Mouse (Mus musculus) kidney, embryonic 15.5 days (tissue): ENCODE data around the gene Ctu2. TPM values are rescaled to one million over a fixed set of nuclear protein-coding genes. Genes with fewer than 3 reads are reported as not detected.

Source experiments
- ATAC-seq: fragments of 200-750 bp; cut with Nextera tagmentation; replicated peaks from 2 replicates; pipeline ENCODE4 v1.8.0; 2017; ENCODE audit warnings: moderate TSS enrichment; ENCODE audit not compliant: low FRiP score
- H3K27ac ChIP-seq: fragments of 300-500 bp; sonication (generic); 2 replicates; pipeline ENCODE4 v1.5.1; 2015; ENCODE audit warnings: mild to moderate bottlenecking, inconsistent platforms
- H3K27me3 ChIP-seq: fragments of 300-500 bp; sonication (generic); 2 replicates; pipeline ENCODE4 v1.6.1; 2015; ENCODE audit warnings: inconsistent platforms
- H3K36me3 ChIP-seq: fragments of 300-500 bp; sonication (generic); 2 replicates; pipeline ENCODE4 v1.6.1; 2015; ENCODE audit warnings: inconsistent platforms
- H3K4me1 ChIP-seq: fragments of 300-500 bp; sonication (generic); 2 replicates; pipeline ENCODE4 v1.6.1; 2015; ENCODE audit warnings: inconsistent platforms
- H3K4me2 ChIP-seq: fragments of 300-500 bp; sonication (generic); 2 replicates; pipeline ENCODE4 v1.6.1; 2015; ENCODE audit warnings: moderate library complexity, mild to moderate bottlenecking, inconsistent platforms
- H3K4me3 ChIP-seq: fragments of 300-500 bp; sonication (generic); replicated peaks from 2 replicates; pipeline ENCODE4 v1.5.1; 2015; ENCODE audit warnings: mild to moderate bottlenecking, inconsistent platforms
- H3K9ac ChIP-seq: fragments of 300-500 bp; sonication (generic); 2 replicates; pipeline ENCODE4 v1.6.1; 2015; ENCODE audit warnings: mild to moderate bottlenecking, inconsistent platforms
- H3K9me3 ChIP-seq: fragments of 300-500 bp; sonication (generic); replicated peaks from 2 replicates; pipeline ENCODE4 v1.6.1; 2016; ENCODE audit warnings: inconsistent platforms
- WGBS: fragments of 180-500 bp; shearing (Covaris S2); methylation state at CpG from one replicate; pipeline ENCODE4 v1.1.7; 2015; ENCODE audit warnings: mixed read lengths; 5-methylcytosine and 5-hydroxymethylcytosine counted together
- polyA plus RNA-seq: library from polyadenylated mRNA; unstranded; fragments of >200 nt; fragmentation: Nextera tagmentation; extraction: Ambion mirVana; gene quantifications from 2 replicates; pipeline ENCODE4 v1.2.1, GENCODE M21; 2015

Gene Ctu2
- polyA plus RNA-seq, 1 experiment from 2014 or later, result 55.7 TPM

- Histone ChIP-seq H3K9me3 (no peaks in the 10 kb centered on the region), H3K9ac (no peak overlapping the region), H3K4me1 (peaks cover 11% of the 10 kb centered on the region), H3K4me2 (no peak overlapping the region), H3K27ac (no peak overlapping the region), H3K4me3 (no peak overlapping the region), H3K27me3 (no peaks in the 10 kb centered on the region), H3K36me3 (peaks cover 74% of the 10 kb centered on the region)
- WGBS, result 87% methylated on average over 10 of the region's 10 CpGs
- ATAC-seq, result no peak
Measured at GRCm38 (mm10) chr8:122469965-122470364, 6.0 kb upstream of the Ctu2 start.

- Histone ChIP-seq H3K27me3 (no peaks in the 10 kb centered on the region), H3K27ac (no peak overlapping the region), H3K9ac (no peak overlapping the region), H3K4me1 (peaks cover 15% of the 10 kb centered on the region), H3K4me2 (no peak overlapping the region), H3K4me3 (no peak overlapping the region), H3K36me3 (peaks cover 69% of the 10 kb centered on the region), H3K9me3 (no peaks in the 10 kb centered on the region)
- 87% methylated on average over 5 of the region's 5 CpGs for WGBS
- no peak for ATAC-seq
Measured at GRCm38 (mm10) chr8:122470691-122471090, 5.3 kb upstream of the Ctu2 start.

DNA sequence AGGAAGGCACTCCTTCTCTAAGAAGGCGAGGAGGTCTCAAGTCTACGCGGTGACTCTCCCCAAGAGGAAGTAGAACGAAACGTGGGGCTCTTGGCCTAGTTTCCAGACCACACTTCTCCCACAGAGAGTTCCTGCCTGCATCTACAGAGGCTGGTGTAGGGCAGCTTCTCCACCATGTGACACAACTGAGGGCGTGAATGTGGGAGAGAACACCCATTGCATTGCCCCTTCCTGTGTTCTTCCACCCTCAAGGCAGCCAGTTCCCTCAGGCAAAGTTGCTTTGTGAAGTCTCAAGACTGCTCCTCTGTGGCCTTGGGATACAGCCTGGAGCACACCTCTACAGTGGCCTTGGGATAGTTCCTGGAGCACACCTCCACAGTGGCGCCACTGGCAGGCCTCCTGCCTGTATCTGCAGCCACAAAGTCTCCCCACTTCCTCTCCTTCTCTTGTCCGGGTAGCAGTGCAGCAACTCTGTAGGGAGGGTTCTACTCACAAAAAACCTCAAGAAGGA is 2.0 kb upstream of the Ctu2 start:
- Histone ChIP-seq H3K27me3 (no peaks in the 10 kb centered on the region), H3K4me2 (no peak overlapping the region), H3K9ac (no peak overlapping the region), H3K4me1 (peaks cover 25% of the 10 kb centered on the region), H3K4me3 (peak overlapping the region; percentile 100; the same call in 1 of the 2 replicates), H3K27ac (no peak overlapping the region), H3K9me3 (no peaks in the 10 kb centered on the region), H3K36me3 (peaks cover 53% of the 10 kb centered on the region)
- WGBS, result 91% methylated on average over 8 of the region's 8 CpGs
- no peak for ATAC-seq

- no peaks in the 10 kb centered on the region for H3K27me3 ChIP-seq
- peak overlapping the region; percentile 96 for H3K9ac ChIP-seq
- 5% methylated on average over 16 of the region's 16 CpGs for WGBS
- H3K4me1 ChIP-seq, result peaks cover 25% of the 10 kb centered on the region
- peak overlapping the region; percentile 77 for H3K4me2 ChIP-seq
- peaks cover 61% of the 10 kb centered on the region for H3K36me3 ChIP-seq
- H3K4me3 ChIP-seq, result peak overlapping the region; percentile 100
- peak overlapping the region; percentile 65 for H3K27ac ChIP-seq
- peak; percentile 12; the same call in 1 of the 2 replicates for ATAC-seq
- H3K9me3 ChIP-seq, result no peaks in the 10 kb centered on the region
Measured at GRCm38 (mm10) chr8:122474951-122475560, 887 bp upstream of the Ctu2 start.

DNA sequence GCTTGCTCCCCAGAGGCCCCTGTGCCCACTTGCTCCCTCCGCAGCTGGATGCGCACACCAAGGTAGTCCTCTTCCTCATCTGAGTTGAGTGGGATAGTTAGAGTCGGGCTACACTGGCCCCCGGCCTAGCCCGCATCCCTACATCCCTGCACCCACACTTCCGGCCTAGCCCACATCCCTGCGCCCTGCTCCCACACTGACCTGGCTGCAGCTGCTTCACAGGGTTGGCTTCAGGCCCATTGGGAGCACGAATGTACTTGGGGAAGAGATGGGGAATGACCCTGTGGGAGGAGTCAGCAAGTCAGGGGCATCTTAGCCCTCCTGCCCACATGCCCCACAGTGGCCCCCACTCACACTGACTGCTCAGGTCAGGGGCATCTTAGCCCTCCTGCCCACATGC is 6.5 kb downstream of the Ctu2 start:
- Histone ChIP-seq H3K27me3 (no peaks in the 10 kb centered on the region), H3K36me3 (peaks cover 95% of the 10 kb centered on the region), H3K4me3 (no peak overlapping the region), H3K27ac (no peak overlapping the region), H3K4me1 (no peaks in the 10 kb centered on the region), H3K9ac (no peak overlapping the region), H3K4me2 (no peak overlapping the region), H3K9me3 (no peaks in the 10 kb centered on the region)
- ATAC-seq, result no peak
- WGBS, result 94% methylated on average over 8 of the region's 8 CpGs

GRCm38 (mm10) chr8:122483877-122484276 is 7.9 kb downstream of the Ctu2 start:
- 95% methylated on average over 7 of the region's 7 CpGs for WGBS
- Histone ChIP-seq H3K4me1 (no peaks in the 10 kb centered on the region), H3K4me3 (no peak overlapping the region), H3K4me2 (no peak overlapping the region), H3K9ac (no peak overlapping the region), H3K9me3 (no peaks in the 10 kb centered on the region), H3K36me3 (peaks cover 96% of the 10 kb centered on the region), H3K27me3 (no peaks in the 10 kb centered on the region), H3K27ac (no peak overlapping the region)
- no peak for ATAC-seq

DNA sequence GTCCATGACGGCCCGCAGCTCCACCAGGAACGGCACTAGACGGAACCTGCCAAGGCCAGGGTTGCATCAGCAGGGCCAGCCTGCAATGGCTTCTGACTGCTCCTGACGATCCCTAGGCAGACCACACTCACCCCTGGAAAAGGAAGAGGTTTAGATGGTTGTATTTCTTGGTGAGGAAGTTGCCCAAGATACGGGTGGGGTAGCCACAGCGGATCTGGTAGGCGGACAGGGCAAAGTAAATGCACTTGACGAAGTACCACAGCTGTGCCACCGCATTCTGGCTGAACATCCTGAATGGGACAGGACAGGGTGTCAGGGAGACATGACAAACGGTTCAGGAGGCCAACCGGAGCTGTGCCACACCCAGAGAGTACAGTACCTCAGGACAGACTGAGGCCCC is 8.9 kb downstream of the Ctu2 start:
- Histone ChIP-seq H3K4me1 (no peaks in the 10 kb centered on the region), H3K9me3 (no peaks in the 10 kb centered on the region), H3K36me3 (peaks cover 96% of the 10 kb centered on the region), H3K27ac (no peak overlapping the region), H3K9ac (no peak overlapping the region), H3K4me2 (no peak overlapping the region), H3K4me3 (no peak overlapping the region), H3K27me3 (no peaks in the 10 kb centered on the region)
- WGBS, result 88% methylated on average over 12 of the region's 12 CpGs
- no peak for ATAC-seq

- 93% methylated on average over 9 of the region's 9 CpGs for WGBS
- Histone ChIP-seq H3K36me3 (peaks cover 98% of the 10 kb centered on the region), H3K9me3 (no peaks in the 10 kb centered on the region), H3K4me3 (no peak overlapping the region), H3K9ac (no peak overlapping the region), H3K27ac (no peak overlapping the region), H3K4me2 (no peak overlapping the region), H3K4me1 (no peaks in the 10 kb centered on the region), H3K27me3 (no peaks in the 10 kb centered on the region)
- no peak for ATAC-seq
Measured at GRCm38 (mm10) chr8:122488387-122488786, 12.4 kb downstream of the Ctu2 start.

DNA sequence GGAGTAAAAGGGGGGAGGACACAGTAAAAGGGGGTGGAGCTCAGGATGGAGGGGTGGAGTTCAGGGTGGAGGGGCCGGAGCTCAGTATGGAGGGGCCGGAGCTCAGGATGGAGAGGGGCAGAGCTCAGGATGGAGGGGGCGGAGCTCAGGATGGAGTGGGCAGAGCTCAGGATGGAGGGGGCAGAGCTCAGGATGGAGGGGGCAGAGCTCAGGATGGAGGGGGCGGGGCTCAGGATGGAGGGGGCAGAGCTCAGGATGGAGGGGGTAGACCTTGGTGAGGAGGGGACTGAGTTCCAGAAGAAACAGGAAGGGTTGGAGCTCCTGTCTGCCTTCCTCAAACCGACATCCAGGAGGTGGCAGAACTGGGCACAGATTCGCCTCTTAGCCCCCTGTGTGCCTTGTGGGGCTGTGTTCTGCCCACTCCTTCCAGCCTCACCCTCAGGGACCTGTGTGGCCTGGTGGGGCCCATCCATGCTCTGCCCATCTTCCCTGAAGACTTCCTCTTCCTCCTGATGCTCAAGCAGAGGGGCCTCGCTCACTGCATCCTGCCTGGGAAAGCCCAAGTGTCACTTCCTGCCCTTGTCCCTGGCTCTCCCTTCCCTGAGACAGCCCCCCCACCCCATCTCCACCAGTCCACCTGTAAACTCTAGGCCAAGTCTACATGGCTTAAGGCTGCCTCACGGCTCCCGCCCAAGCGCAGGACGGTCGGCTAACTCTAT is 21.2 kb downstream of the Ctu2 start:
- no peak for ATAC-seq
- 78% methylated on average over 12 of the region's 12 CpGs for WGBS
- no peaks in the 10 kb centered on the region for H3K9me3 ChIP-seq
- no peak overlapping the region for H3K9ac ChIP-seq
- H3K27me3 ChIP-seq, result no peaks in the 10 kb centered on the region
- H3K36me3 ChIP-seq, result peaks cover 94% of the 10 kb centered on the region
- H3K4me1 ChIP-seq, result peaks cover 7% of the 10 kb centered on the region
- H3K4me2 ChIP-seq, result no peak overlapping the region
- H3K4me3 ChIP-seq, result no peak overlapping the region
- peak overlapping the region; percentile 64 for H3K27ac ChIP-seq

DNA sequence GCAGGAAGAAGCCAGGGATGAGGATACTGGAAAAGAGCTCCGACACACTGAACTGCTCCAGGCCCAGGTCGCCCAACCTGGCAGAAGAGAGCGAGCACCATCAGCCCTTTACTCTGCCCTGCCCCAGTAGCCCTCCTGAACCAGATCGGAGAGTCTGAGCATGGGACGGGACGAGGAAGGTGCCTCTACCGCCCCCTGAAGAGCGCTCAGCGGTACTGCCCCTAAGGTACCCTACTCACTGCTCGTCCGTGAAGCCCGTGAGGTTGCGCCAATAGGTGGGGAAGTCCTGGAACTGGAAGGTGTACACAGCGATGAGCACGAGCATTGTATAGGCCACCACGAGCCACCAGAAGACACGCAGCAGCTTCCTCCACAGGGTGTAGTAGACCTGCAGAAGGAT is 22.0 kb downstream of the Ctu2 start:
- H3K4me1 ChIP-seq, result peaks cover 7% of the 10 kb centered on the region
- H3K4me3 ChIP-seq, result no peak overlapping the region
- no peaks in the 10 kb centered on the region for H3K9me3 ChIP-seq
- H3K27me3 ChIP-seq, result no peaks in the 10 kb centered on the region
- no peak overlapping the region for H3K9ac ChIP-seq
- no peak for ATAC-seq
- H3K4me2 ChIP-seq, result no peak overlapping the region
- 76% methylated on average over 17 of the region's 17 CpGs for WGBS
- H3K27ac ChIP-seq, result peak overlapping the region; percentile 64
- H3K36me3 ChIP-seq, result peaks cover 88% of the 10 kb centered on the region

DNA sequence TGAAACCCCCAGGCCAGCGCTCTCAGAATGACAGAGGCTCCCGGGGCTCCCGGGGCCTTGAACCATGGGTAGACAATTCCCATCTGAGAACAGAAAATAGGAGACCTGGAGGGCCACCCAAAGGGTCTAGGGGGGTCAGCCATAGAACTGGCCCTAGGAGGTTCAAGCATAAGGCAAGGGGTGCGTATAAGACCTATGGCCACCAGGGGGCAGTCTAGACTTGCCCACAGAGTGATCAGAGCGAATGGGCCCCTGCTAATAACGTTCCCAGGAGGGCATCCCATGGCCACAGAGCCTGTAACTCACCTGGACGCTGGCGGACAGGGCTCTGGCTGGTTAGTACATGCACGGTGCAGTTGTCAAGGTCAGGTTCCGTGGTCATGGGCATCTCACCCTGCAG is 24.9 kb downstream of the Ctu2 start:
- no peak overlapping the region for H3K27ac ChIP-seq
- 0 out of 2 replicates have a peak, but pooled peaks have one; percentile 10 for ATAC-seq
- no peak overlapping the region for H3K4me3 ChIP-seq
- H3K9ac ChIP-seq, result no peak overlapping the region
- 27% methylated on average over 10 of the region's 10 CpGs for WGBS
- H3K4me1 ChIP-seq, result peaks cover 16% of the 10 kb centered on the region
- H3K9me3 ChIP-seq, result no peaks in the 10 kb centered on the region
- H3K36me3 ChIP-seq, result peaks cover 68% of the 10 kb centered on the region
- H3K27me3 ChIP-seq, result no peaks in the 10 kb centered on the region
- H3K4me2 ChIP-seq, result no peak overlapping the region

DNA sequence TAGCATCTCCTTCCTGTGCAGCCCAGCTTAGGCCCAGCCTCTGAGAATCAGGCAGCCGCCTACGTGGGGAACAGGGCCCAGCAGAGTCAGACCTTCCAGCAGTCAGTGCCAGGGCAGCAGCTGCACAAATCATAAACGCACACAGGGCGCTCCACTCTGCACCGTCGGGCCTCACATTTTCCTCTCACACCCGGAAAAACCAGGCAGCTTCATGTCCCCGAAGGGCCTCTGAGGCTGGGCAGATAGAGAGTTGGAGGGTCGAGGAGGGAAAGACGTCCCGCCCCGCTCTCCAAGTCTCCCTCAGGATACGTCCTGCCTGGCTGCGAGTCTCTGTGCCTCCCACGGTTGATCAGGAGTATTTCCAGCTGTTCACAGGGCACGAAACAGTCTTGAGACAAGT is 35.6 kb downstream of the Ctu2 start:
- 27% methylated on average over 16 of the region's 16 CpGs for WGBS
- H3K4me3 ChIP-seq, result no peak overlapping the region
- no peaks in the 10 kb centered on the region for H3K27me3 ChIP-seq
- H3K27ac ChIP-seq, result peak overlapping the region; percentile 83
- H3K4me1 ChIP-seq, result peaks cover 45% of the 10 kb centered on the region
- peaks cover 7% of the 10 kb centered on the region; the same call in 1 of the 2 replicates for H3K36me3 ChIP-seq
- H3K9ac ChIP-seq, result peak overlapping the region; percentile 21; the same call in 1 of the 2 replicates
- no peak overlapping the region for H3K4me2 ChIP-seq
- no peaks in the 10 kb centered on the region for H3K9me3 ChIP-seq
- ATAC-seq, result peak; percentile 34
